Mouse (Mus musculus): ENCODE measurements at regions not wholly inside any gene's neighbourhood (a gene's known extent, or its start where the extent isn't known, plus 50 kb on each side); places are given as distances from the start of the nearest gene placed in this dataset.
A peak's percentile ranks its signal among the peaks of the same experiment; 100 is the strongest.

GRCm38 (mm10) chr8:49845575-49845974, 1001.8 kb upstream of the Tenm3 start:
- DNase-seq: no peak

DNA sequence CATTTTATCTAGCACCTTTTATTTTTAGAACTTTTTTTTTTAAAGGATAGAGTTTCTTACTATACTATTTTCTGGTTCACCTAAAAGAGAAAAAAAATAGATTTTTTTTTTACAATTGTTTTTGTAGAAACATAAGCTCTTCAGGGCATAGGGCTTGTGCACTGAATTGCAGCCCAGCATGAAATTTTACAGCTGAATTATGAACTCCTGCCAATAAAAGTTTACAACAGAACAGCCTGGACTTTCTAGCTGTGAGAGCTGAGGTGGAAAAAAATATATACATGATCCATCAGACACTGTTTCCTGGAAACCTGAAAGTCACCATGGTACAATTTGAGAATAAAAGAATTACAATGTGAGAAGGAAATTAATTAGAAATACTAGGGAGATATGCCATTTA, 988.2 kb upstream of the Tenm3 start:
- no peak for DNase-seq

- peak; percentile 9 for DNase-seq
These were observed 985.6 kb upstream of the Tenm3 start for GRCm38 (mm10) chr8:49829345-49829744.

GRCm38 (mm10) chr8:49826231-49826630, 982.5 kb upstream of the Tenm3 start:
- no peak for DNase-seq

GRCm38 (mm10) chr8:49825000-49825399, 981.2 kb upstream of the Tenm3 start:
- no peak for DNase-seq

- no peak for DNase-seq
These were observed 979.0 kb upstream of the Tenm3 start for GRCm38 (mm10) chr8:49822791-49823190.

- no peak for DNase-seq
These were observed 955.5 kb upstream of the Tenm3 start for GRCm38 (mm10) chr8:49799236-49799635.

DNA sequence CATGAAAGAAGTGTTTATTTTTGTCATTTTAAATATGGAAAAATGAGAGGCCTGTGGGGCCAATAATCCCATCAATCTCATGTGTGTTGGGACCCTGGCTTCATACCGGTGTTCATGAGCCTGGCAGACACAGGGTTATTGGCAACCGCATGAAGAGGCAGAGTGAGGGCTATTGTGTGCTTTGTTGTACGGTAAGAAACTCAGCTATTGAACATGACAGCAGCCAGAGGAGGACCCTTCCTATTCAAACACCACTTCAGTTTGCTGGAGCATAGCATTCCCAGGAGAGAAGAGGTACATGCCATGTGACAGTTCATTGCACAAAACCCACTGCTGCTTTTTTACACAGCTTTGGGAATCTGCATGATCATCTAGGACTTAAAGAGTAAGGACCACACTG, 953.0 kb upstream of the Tenm3 start:
- no peak for DNase-seq

DNA sequence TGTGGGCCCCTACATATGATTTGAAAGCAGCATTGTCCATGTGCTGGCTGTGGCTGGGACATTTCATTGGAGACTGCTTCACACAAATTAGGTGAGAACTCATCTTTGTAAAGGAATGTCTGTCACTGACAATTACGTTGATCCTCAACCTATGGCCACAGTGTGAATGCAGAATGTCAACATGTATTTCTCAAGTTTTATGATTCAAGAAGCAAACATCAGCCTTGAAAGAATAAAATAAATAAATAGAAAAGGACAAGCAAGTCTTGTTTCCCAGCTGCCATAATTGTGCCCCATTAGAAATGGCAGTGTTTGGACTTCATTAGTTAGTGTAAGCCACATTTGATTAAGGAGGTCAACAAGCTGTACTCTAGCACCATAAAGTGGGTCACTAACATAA, 950.7 kb upstream of the Tenm3 start:
- no peak for DNase-seq

DNA sequence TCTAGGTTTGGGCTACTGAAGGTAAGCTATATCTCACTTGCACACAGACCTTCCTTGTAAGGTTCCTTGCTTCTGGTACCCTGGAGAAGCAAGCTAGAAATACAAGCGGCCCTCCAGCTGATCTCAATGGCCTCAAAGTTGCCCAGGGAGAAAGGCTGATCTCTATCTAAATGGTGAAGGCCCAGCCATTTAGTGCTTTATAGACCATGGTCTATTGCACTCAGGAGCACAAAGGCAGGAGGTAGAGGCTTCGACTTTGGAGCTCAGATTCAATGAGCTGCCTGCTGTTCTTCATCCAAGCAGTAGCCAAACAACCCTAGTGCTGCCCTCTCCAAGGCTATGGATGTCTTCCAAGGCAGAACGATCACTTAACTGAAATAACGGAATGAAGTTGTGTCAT, 926.1 kb upstream of the Tenm3 start:
- no peak for DNase-seq

DNA sequence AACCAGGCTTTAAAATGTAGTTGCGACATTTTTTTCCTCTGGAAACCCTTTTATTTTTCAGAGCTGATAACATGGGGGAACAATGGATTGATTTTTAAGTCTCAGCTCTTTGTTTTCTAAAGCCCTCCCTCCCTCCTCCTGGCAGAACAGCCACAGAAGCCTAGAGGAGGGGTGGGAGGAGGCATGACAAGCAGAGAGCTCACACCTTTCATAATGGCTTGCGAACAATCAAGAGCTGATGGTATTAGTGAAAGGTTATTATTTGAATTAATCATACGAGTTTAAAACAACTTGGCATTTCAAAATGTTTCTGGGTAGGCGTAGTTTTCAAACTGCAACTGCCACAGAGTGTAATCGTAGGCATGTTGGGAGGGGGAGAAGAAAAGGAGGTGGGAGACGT, 894.3 kb upstream of the Tenm3 start:
- DNase-seq: no peak

- DNase-seq: no peak
These were observed 885.4 kb upstream of the Tenm3 start for GRCm38 (mm10) chr8:49729156-49729555.

GRCm38 (mm10) chr8:49712371-49712770, 868.6 kb upstream of the Tenm3 start:
- peak; percentile 1 for DNase-seq

DNA sequence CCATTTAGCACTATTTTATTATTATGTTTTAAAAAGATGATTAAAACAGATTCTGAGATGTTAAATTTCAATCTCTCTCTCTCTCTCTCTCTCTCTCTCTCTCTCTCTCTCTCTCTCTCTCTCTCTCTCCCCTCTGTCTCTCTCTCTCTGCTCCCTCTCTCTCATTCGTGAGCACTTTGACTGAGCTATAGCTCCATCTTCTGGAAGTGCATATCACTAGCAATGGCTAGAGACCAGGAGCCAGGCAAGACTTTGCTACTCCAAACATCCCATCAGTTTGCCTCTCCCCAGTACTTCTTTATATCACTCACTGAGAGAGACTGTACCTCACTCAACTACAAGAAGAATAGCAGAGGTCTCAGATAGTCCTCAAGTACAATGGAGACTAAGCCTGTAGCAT, 865.0 kb upstream of the Tenm3 start:
- no peak for DNase-seq

DNA sequence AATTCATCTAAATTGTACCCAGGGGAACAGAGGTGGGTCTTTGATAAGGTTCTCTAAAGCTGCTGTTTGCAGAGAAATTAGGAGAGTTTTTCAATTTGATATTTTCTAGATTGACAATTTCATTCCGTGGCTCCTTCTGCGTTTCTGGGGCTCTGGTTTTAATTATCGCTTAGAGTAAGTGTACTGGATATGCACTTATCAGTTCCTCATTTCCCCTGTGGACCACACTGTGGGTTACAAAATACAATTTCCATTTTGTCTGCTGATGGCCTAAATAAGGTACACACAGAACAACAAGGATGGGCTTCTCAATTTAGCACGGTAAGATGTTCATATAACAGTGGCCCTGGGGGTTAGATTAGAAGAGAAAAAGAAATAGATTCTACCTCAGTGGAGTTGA, 855.3 kb upstream of the Tenm3 start:
- DNase-seq: no peak

DNA sequence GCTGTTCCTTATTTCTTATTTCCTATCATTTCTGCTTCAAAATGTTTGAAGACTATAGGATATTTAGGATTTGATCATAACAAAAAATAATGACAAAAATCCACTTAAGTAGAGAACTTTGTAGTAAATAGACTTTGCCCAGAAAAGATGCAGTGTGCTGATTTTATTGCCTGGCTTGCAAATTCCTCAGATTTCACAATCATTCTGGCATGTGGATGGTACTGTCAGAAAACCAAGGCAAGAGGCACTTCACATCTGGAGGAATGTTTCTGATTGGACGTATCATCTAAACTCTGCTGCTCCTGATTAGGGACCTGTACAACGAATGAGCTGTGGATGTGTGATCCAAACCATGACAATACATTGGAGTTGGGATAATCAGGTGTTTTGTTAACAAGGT, 853.0 kb upstream of the Tenm3 start:
- DNase-seq: no peak

Data from adrenal gland, postnatal 25 days (tissue).